Mouse (Mus musculus): ENCODE data around the gene Trim30a.
"Not testable (repeated sequence)": the region's sequence is repeated elsewhere in the genome, so short reads cannot be mapped to it uniquely, and the experiment has no call there.

Gene Trim30a

DNA sequence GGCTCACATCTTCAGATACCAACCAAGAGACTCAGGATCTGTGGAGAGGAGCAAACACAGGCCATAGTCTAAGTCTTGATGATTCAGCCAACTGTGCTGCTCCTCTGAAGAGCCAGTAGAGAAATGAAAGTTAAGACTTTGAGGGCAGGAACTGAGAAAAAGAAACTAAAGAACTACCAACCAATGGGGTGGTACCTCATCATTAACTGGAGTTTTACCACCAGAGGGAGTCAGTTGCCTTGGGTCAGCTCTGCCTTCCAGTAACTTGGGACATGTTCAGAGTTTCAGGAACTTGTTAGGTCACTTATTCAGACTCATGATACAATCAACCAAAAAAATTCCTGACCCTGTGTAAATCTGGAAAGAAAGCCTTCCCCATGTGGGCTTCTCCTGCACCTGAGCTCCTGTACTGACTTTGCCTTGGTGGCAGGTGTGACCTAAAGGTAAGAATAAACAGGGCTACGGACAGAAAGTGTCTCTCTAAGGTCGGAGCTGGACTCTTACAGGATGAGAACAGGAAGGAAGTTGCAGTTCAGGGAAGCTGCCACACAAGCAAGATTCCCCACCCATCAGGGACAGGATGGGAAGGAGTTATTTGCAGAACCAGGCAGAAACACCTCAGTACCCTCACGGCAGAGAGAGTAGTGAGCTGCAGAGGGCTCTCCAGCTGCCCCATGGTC is at the start of gene Trim30a:
Trim30a (minus strand) TSS at position 129 of the 680 bp plus-strand sequence.
- DNase-seq: no peak

GRCm38 (mm10) chr7:104507421-104508065 is 42.5 kb upstream of the Trim30a start, which contains the start of gene Trim30d:
TSS of gene Trim30d (minus strand) at chr7:104507849.
- DNase-seq: not testable (repeated sequence)

- DNase-seq: no peak
Observed at GRCm38 (mm10) chr7:104501589-104502371, 36.8 kb upstream of the Trim30a start.

GRCm38 (mm10) chr7:104501186-104501585 is 36.2 kb upstream of the Trim30a start:
- not testable (repeated sequence) for DNase-seq

DNA sequence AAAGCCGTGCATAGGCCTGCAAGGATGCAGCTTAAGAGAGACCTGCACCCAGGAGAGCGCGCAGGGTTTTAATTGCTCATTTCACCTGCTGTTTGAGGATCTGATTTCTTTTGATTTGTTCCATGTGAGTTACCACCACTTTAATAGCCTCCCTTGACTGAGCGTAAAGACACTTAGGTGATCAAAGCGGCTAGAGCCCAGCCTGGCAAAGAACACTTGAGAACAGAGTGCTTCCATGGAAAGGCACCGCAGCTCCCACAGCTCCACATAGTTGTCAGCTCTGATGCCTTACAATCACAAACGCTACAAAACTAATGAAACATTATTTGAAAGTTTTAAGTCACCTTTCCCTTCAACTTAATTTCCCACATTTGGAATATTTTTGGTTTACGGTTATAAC is 34.5 kb upstream of the Trim30a start:
- DNase-seq: not testable (repeated sequence)

- DNase-seq: no peak
Observed at GRCm38 (mm10) chr7:104445961-104446645, 18.9 kb downstream of the Trim30a start.

GRCm38 (mm10) chr7:104404460-104404950 is 60.5 kb downstream of the Trim30a start:
- DNase-seq: no peak

- no peak for DNase-seq
Observed at GRCm38 (mm10) chr7:104401140-104401539, 63.9 kb downstream of the Trim30a start.

DNA sequence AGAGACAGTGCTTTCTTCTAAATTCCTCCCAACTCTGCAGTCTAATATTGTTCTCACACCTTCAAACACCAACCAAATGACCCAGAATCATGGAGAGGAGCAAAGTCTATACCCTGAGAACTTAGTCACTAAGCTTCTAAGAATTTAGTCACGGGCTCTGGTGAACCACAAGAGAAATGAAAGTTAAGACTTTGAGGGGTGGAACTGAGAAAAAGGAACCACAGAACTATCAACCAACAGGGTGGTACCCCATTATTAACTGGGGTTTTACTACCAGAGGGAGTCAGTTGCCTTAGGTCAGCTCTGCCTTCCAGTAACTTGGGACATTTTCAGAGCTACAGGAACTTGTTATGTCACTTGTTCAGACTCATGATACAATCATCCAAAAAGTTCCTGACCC is 64.3 kb downstream of the Trim30a start, which contains the start of gene Trim30c:
Trim30c (minus strand) TSS at position 140 of the 400 bp plus-strand sequence.
- no peak for DNase-seq

DNA sequence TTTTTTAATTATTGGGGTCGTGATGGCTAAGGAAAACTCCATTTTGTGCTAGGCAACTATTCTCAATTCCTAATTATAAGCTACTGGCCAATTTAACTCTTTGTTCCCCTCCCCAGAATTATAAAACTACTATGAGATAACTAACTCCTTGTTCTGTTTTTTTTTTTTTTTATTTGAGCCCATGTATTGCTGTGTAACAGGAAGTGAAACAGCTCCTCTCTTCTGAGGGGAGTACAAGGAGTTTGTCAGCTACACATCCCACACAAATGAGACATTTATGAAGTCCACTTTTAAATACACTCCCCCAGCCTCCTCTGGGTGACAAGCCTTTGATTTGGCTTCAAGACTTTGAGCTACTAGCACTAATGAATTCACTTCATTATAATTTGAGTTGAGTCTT is 66.5 kb downstream of the Trim30a start:
- DNase-seq: no peak

DNA sequence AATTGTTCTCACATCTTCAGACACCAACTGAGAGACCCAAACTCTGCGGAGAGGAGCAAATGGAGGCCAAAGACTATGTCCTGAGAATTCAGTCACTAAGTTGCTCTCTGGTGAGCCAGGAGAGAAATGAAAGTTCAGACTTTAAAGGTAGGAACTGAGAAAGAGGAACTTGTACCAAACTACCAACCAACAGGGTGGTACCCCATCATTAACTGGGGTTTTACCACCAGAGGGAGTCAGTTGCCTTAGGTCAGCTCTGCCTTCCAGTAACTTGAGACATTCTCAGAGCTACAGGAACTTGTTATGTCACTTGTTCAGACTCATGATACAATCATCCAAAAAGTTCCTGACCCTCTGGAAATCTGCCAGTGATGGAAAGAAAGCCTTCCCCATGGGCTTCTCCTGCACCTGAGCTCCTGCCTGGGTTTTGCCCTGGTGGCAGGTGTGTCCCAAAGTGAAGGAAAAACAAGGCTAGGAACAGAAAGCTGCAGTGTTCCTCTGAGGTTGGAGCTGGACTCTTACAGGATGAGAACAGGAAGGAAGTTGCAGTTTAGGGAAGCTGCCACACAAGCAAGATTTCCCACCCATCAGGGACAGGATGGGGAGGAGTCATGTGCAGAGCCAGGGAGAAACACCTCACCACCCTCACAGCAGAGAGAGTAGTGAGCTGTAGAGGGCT is 95.1 kb downstream of the Trim30a start, which contains the start of gene Trim30b:
Trim30b (minus strand) TSS at position 149 of the 679 bp plus-strand sequence.
- no peak for DNase-seq

- no peak for DNase-seq
Observed at GRCm38 (mm10) chr7:104366339-104366738, 98.7 kb downstream of the Trim30a start.

All from right cerebral cortex, postnatal 25 days (tissue).